Mouse (Mus musculus): ENCODE measurements around the gene Rsad2. TPM values are rescaled to one million over a fixed set of nuclear protein-coding genes. Genes with fewer than 3 reads are reported as not detected.

Gene Rsad2
- total and polyA plus RNA-seq, 3 experiments = 0.04 to 0.12 (median 0.06) TPM

DNA sequence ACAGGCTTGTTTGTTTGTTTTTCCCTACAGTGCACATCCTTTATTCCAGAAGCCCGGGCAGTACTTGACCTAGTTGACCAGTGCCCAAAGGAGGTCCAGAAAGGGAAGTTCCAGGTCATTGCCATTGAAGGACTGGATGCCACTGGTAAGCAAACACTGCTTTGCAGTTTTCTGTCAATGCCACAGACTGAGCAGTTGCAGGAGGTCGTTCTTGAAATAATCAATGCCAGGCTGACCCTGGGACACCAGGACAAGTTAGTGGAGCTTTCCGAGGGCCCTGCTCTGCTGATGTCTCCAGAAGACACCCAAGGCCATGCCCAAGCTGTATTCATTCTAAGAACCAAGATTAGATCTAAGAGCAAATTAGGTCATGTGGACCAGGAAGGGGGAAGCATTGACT, 15.1 kb upstream of the Rsad2 start:
- no peak overlapping the region for H3K9ac ChIP-seq (ENCODE audit: insufficient read depth, low read depth)
- no peak for DNase-seq (ENCODE audit: extremely low read depth)

DNA sequence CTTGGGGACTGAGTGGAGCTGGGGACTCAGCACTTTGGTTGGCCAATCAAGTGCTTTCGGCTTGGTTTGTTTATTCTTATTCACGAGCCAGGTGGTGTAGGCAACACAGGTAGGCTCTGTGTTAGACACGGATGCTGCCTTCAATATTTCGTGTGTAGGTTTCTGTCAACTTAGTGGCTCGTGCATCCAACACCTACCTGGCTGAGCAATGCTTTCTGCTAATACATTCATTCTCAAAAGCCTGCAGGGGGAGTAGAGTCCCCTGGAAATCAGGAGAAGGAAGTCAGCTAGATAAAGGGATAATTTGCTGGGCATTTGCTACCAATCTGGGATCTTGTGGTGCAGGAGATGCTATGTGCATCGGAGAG, 13.8 kb upstream of the Rsad2 start:
- DNase-seq (ENCODE audit: extremely low read depth) = no peak
- TF ChIP-seq USF1 (IDR thresholded peaks at IDR 0.05; ENCODE audit: low read depth, low read length) (no peak), USF2 (conservative IDR thresholded peaks at IDR 0.05; ENCODE audit: low read depth, low read length) (no peak), PAX5 (IDR thresholded peaks at IDR 0.05; ENCODE audit: low read length) (no peak)
- H3K4me2 ChIP-seq (ENCODE audit: insufficient read depth, low read depth, poor library complexity, severe bottlenecking) = peak overlapping the region; percentile 85
- dilution Hi-C loops (cut with MboI; ENCODE audit: extremely low pct_ligation_motif_present, extremely low pct_unique_long_range_greater_than_20kb, low sequenced_read_pairs) = no loop called here
- peaks cover 0 to 15% of the 10 kb centered on the region in 2 experiments; a peak in 3 of 4 replicates for H3K4me1 ChIP-seq (ENCODE audit: control insufficient read depth in 1 of 2, insufficient read depth in 2 of 2)
- no peaks in the 10 kb centered on the region for H3K9me3 ChIP-seq (replicated peaks; ENCODE audit: low read length)
- H3K27me3 ChIP-seq (replicated peaks) = peaks cover 7% of the 10 kb centered on the region
- H3K79me2 ChIP-seq (replicated peaks; ENCODE audit: control insufficient read depth, extremely low read depth, insufficient read depth, poor library complexity, severe bottlenecking) = no peaks in the 10 kb centered on the region
- no peak overlapping the region for H3K27ac ChIP-seq (ENCODE audit: insufficient read depth, low read depth)
- in situ Hi-C loops (cut with MboI; ENCODE audit: low pct_ligation_motif_present, low pct_unique_long_range_greater_than_20kb, low sequenced_read_pairs) = no loop called here
- H3K9ac ChIP-seq (ENCODE audit: insufficient read depth, low read depth) = no peak overlapping the region
- peak overlapping the region in 2 of 3 experiments; percentile 35 to 47 for H3K4me3 ChIP-seq (replicated peaks in 1 of 3; ENCODE audit: low read depth in 2 of 3, low read length in 2 of 3, poor library complexity in 1 of 3)
- no peaks in the 10 kb centered on the region for H3K36me3 ChIP-seq (replicated peaks in 1 of 2; ENCODE audit: control insufficient read depth in 1 of 2, insufficient read depth in 1 of 2, low read length in 1 of 2)

More for the DNA sequence above, 15.1 kb upstream of the Rsad2 start:
- in situ Hi-C loops (cut with MboI; ENCODE audit: low pct_ligation_motif_present, low pct_unique_long_range_greater_than_20kb, low sequenced_read_pairs) (no loop called here), dilution Hi-C loops (cut with MboI; ENCODE audit: extremely low pct_ligation_motif_present, extremely low pct_unique_long_range_greater_than_20kb, low sequenced_read_pairs) (no loop called here)
- Histone ChIP-seq H3K27me3 (replicated peaks) (peaks cover 7% of the 10 kb centered on the region), H3K27ac (ENCODE audit: insufficient read depth, low read depth) (no peak overlapping the region), H3K4me1 (ENCODE audit: control insufficient read depth in 1 of 2, insufficient read depth in 2 of 2) (peaks cover 0 to 15% of the 10 kb centered on the region in 2 experiments; a peak in 3 of 4 replicates), H3K36me3 (replicated peaks in 1 of 2; ENCODE audit: control insufficient read depth in 1 of 2, insufficient read depth in 1 of 2, low read length in 1 of 2) (no peaks in the 10 kb centered on the region), H3K9me3 (replicated peaks; ENCODE audit: low read length) (no peaks in the 10 kb centered on the region), H3K79me2 (replicated peaks; ENCODE audit: control insufficient read depth, extremely low read depth, insufficient read depth, poor library complexity, severe bottlenecking) (no peaks in the 10 kb centered on the region), H3K4me2 (ENCODE audit: insufficient read depth, low read depth, poor library complexity, severe bottlenecking) (no peak overlapping the region), H3K4me3 (replicated peaks in 1 of 3; ENCODE audit: low read depth in 2 of 3, low read length in 2 of 3, poor library complexity in 1 of 3) (no peak overlapping the region)
- TF ChIP-seq ZMIZ1 (IDR thresholded peaks at IDR 0.05; ENCODE audit: low read depth, low read length) = no peak
- TF ChIP-seq NELFE (IDR thresholded peaks at IDR 0.05; ENCODE audit: low read depth, low read length) = no peak
- no peak for TF ChIP-seq SMC3 (IDR thresholded peaks at IDR 0.05; ENCODE audit: low read depth, low read length)
- no peak for TF ChIP-seq ETS1 (conservative IDR thresholded peaks at IDR 0.05; ENCODE audit: low read depth, low read length)
- no peak for TF ChIP-seq TCF12 (IDR thresholded peaks at IDR 0.05; ENCODE audit: low read depth, low read length)
- no peak for TF ChIP-seq JUND (conservative IDR thresholded peaks at IDR 0.05; ENCODE audit: low read depth, low read length)
- TF ChIP-seq MYC (IDR thresholded peaks at IDR 0.05; ENCODE audit: low read depth, low read length) = no peak
- no peak for TF ChIP-seq MAX (IDR thresholded peaks at IDR 0.05; ENCODE audit: low read length)
- TF ChIP-seq MXI1 (IDR thresholded peaks at IDR 0.05; ENCODE audit: low read depth, low read length) = no peak
- TF ChIP-seq GABPA (IDR thresholded peaks at IDR 0.05; ENCODE audit: insufficient replicate concordance, low read depth, low read length) = no peak
- TF ChIP-seq UBTF (IDR thresholded peaks at IDR 0.05; ENCODE audit: low read depth, low read length) = no peak
- no peak for TF ChIP-seq IRF4 (IDR thresholded peaks at IDR 0.05; ENCODE audit: low read depth, low read length)
- TF ChIP-seq POLR2AphosphoS2 (IDR thresholded peaks at IDR 0.05; ENCODE audit: low read depth, low read length) = no peak
- TF ChIP-seq MEF2A (IDR thresholded peaks at IDR 0.05; ENCODE audit: borderline replicate concordance, low read depth, low read length) = no peak
- TF ChIP-seq USF2 (conservative IDR thresholded peaks at IDR 0.05; ENCODE audit: low read depth, low read length) = no peak
- TF ChIP-seq ELF1 (IDR thresholded peaks at IDR 0.05; ENCODE audit: low read depth, low read length) = no peak
- no peak for TF ChIP-seq RCOR1 (conservative IDR thresholded peaks at IDR 0.05; ENCODE audit: low read depth, low read length)
